Mouse (Mus musculus) neutrophil, adult 5-6 weeks (primary cell): Measurements from ENCODE around the gene Twnk. TPM values are rescaled to one million over a fixed set of nuclear protein-coding genes. Genes with fewer than 3 reads are reported as not detected.

Experiments
- ATAC-seq: fragments of 151-379, 151-347 bp; 2 replicates; pipeline ENCODE4 v1.8.0; 2017; ENCODE audit warnings: mild to moderate bottlenecking, moderate TSS enrichment; ENCODE audit not compliant: insufficient number of reproducible peaks, poor library complexity, low FRiP score, severe bottlenecking; ENCODE audit errors: extremely low read depth
- total RNA-seq: library from RNA; stranded (forward); fragments of 200-1000 nt; gene quantifications from 2 replicates; pipeline ENCODE4 v1.2.3, GENCODE M21; 2017

Gene Twnk
- total RNA-seq, 1 experiment from 2014 or later: 9.4 TPM

DNA sequence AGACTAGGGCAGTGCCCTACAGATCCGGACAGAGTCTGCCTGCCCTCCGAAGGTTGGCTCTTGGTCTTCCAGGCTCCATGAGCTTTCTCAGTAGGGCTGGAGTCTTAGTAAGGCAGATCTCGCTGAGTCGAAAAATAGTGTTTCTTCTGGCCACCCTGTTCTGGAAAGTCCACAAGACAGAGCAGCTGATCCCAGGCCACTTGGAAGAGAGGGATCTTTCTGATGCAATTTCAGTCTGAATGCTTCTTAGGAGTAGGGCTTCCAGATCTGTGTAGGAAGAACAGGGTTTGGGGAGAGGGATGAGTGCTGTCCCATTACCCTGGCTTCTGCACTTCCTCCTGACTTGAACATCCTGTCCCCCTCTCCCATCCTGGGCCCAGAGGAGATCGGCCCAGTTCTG lies 40.2 kb downstream of the Twnk start, which contains the start of gene Pdzd7:
TSS of gene Pdzd7 (minus strand) at position 67 of the 400 bp plus-strand sequence.
- ATAC-seq: no peak

DNA sequence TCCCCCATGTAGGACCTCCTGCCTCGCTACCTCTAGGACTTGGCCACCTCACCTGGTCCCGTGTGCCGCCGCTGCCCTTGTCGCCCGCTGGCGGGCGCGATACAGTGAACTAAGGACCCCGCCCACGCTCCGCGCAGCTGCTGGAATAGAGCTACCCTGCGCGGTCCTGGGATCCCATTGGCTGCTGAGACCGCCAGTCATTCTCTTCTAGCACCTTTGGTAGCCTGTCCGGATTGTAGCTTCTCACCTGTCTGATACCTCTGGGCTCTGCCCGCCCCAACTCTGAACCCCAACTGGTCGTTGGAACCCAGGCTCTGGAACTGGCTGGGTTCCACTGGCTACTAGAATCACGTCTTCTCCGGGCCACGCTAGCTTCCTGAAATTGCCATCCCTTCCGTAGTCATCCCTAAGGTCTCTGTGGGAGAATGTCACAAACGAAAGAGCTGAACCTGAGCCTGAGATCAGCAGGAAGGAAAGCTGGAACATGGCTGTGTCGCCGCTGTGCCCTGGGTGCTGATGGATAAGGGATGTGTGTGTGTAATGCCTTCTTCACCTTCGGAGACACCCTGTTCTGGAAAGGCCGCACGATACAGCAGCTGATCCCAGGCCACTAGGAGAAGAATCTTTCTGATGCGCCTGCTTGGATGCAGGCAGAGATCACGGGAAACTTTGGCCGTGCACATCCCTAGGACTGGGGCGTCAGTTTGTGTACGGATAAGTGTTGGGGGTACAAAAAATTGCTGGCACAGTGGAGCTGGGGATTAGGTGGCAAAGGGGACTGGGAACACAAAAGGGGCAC lies 41.3 kb downstream of the Twnk start:
- peak; percentile 21; the same call in 1 of the 2 replicates for ATAC-seq

DNA sequence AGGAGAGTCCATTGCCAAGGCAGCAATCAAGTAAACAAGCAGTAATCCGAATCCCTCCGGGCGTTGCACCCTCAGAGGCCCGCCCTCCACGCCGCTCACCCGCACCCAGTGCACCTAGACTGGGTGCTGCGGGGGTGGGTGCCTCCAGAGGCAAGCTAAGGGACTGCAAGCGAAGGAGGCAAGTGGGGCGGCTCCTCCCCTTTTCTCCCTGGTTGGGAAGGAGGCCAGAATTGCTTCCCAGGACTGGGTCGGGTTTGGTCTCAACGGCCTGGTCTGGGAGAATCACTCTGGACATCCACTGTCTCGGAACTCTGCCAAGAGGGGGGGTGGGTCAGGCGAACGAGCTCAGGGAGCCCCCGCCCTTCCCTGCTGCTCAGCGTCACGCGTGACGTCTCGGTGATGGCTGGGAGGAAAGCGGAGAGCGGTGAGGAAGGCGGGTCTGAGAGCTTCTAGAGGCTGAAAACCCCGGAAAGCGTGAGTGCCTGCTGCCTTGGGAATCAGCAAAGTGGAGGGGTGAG lies 42.0 kb downstream of the Twnk start, which contains the start of gene Sfxn3:
TSS of gene Sfxn3 (plus strand) at position 87 of the 518 bp plus-strand sequence.
- ATAC-seq: peak; percentile 80

DNA sequence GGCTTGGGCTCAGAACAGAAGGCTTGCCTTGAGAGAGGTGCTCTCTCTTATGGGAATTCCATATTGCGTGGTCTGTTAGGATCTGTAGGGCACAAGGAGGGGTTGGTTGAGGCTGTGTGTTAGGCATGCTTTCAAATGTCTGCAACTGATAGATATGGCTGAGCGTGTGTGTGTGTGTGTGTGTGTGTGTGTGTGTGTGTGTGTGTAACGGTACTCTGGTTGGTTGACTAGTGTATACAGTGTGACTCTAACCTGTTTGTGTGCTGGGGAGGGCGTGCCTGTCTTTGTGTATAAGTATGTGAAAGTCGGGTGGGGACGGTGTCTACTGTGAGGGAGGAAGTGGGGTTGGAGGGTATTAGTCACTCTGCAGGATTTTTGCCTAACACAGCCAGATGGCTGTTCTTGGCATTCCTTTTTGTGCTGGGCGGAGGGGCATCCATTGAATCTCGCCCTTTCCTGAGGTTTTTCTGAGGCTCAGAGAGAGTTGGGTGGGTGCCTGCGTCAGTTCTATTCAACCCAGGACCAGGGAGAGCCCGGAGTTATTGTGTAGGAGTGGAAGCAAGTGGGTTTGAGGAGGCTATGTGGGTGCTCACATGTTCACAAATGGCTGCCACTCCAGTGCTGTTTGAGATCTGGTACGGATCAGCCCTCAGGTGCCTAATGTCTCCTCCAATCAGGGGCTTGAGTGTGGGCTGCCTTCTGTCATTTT lies 42.6 kb downstream of the Twnk start:
- ATAC-seq: peak; percentile 57

DNA sequence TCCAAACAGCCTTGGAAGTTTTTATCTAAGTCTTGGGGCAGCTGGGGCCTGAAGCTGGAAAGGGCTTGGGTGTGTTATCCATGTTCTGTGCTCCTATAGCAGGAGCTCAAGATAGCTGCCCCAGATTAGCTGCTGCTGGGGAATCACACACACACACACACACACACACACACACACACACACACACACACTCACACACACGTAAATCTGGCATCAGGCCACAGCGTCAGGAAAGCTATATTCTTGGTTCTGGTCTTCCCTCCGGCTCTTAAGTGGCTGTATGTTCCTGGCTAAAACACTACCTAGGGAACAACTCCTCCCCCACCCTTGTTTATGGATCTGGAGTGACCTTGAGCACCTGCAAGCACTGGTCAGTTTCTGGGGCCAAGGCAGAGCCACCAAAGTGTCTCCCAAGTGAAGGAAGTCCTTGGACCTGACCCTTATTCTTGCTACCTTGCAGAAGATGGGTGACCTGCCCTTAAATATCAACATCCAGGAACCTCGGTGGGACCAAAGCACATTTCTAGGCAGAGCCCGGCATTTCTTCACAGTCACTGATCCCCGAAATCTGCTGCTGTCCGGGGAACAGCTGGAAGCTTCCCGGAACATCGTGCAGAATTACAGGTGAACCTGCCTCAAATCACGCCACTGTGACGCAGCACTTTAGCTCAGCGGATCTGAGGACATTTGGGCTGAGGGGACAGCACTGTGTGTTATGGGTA lies 43.3 kb downstream of the Twnk start:
- no peak for ATAC-seq

DNA sequence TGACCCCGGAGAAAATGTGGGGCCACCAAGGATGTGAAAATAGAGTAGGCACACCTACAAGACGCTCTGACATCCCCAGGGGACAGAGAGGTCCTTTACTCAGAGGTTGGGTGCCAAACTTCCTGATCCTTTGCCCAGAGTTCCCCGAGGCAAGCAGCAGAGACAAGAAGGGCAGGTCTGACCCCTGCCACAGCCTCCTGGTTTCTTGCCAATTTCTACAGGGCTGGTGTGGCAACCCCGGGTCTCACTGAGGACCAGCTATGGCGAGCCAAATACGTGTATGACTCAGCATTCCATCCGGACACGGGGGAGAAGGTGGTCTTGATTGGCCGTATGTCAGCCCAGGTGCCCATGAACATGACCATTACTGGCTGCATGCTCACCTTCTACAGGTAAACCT lies 44.1 kb downstream of the Twnk start:
- ATAC-seq: no peak

DNA sequence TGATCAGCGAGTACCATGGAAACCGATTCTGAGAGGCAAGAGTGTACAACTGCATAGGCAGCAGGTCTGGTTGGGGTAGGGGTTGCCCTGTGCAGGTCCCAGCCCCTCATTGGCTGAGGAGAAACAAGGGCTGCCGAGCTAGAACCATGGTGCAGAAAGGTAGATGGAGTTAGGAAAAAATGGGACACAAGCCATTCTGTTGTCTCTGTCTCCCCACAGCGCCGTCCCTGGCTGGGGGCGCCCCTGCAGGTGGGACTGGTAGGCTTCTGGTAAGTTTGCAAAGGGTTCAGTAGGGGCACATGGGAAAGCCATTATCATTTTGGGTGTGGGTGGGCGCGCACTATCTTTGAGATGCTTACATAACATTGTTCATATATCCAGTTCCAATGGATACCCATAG lies 48.0 kb downstream of the Twnk start:
- no peak for ATAC-seq

DNA sequence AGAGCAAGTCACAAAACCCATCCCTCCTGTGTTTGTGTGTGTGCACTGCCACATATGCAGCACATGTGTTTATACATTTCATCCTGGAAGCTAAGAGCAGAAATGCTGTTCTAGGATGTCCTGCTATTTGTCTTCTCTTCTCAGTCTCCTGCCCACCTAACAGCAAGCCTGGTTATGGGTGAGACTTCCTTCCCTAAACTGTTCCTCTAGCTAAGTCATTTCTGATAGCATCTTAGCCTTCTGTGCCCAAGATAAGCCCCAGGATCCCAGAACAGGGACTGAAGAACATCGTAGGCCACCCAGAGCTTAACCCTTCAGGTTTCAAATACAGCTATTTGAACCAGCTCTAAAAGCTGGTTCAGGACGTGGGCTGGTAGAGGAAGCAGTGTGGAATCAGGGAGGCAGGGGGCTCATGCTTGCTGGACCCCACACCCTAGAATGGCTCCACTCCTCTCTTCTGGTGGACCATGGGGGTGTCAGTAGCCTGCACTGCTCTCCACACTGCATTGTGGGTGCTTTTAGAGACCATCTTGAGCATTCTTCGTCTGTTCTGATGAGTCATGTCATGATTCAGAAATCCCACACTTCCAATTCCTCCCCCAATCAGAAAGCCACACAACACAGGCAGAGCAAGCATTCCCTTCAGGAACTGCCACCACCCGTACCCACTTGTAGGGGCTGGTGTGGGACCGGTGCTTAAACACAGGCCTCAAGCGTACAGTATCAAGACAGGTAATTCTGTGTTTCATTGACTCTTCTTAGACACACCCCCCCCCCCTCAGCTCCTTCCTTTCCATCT lies 49.6 kb downstream of the Twnk start:
- no peak for ATAC-seq

DNA sequence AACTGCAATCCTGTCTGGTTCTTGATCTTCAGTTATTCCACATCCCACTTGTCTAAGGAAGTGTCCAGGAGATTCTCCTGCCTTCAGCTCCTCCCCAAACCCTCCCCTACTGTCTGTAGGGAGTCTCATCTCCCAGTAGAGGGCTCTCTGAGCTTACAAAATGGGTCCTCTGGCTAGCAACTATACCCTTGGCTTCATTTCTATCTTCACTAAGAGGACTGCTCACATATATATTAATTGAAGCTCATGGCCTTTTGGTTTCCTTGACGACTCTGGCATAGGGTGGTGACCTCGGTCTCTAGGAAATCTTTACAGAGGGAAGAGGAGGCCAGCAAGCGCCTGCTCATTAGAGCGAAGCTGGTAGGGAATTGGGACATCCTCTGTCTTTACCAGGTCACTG lies 50.9 kb downstream of the Twnk start:
- ATAC-seq: peak; percentile 35; the same call in 1 of the 2 replicates

DNA sequence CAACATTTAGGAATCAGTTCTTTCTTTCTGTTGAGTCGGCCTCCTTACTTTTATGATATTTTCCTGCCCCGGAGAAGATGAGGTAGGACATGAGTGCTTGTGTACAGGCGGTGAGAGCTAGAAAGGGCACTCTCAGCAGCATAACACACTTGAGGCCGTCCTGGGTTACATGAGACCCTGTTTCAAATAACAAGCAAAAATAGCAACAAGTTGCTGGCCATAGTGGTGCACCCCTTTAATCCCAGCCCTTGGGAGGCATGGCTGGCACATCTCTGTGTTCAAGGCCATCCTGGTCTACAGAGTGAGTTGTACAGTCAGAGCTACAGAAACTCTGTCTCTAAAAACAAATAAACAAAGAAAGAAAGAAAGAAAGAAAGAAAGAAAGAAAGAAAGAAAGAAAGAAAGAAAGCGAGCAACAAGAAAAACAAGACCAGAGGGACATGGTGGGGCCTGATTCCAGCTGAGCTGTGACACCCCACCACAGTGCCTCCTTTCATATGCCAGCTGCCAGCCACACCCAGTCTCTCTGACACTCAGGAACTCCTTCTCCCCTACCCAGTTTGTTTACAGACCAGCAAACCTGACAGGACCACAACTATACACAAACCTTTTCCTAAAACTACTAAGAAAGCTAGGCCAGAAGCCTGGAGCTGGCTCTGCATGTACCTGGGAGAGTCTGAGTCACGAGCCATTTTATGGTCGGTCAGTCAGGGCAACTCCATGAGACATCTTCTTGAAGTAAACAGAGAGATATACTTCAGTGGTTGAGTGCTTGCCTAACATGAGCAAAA lies 51.6 kb downstream of the Twnk start:
- no peak for ATAC-seq

DNA sequence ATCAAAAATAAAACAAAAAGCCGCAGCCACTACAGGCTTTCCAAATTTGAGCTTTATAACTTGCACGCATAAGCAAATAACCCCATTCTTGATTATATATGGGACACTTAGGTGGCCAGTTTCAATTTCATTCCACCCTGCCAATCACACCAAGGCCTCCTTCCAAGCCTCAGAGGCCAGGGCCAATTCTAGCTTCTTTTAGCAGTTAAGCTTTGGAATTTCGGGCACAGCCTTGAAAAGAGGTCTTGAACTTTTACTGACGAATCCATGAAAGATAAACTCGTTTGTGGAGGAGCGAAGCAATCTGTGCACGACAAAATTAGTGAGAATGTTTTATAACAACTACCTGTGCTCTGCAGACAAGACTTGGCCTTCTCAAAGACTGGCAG lies 52.3 kb downstream of the Twnk start:
- no peak for ATAC-seq

DNA sequence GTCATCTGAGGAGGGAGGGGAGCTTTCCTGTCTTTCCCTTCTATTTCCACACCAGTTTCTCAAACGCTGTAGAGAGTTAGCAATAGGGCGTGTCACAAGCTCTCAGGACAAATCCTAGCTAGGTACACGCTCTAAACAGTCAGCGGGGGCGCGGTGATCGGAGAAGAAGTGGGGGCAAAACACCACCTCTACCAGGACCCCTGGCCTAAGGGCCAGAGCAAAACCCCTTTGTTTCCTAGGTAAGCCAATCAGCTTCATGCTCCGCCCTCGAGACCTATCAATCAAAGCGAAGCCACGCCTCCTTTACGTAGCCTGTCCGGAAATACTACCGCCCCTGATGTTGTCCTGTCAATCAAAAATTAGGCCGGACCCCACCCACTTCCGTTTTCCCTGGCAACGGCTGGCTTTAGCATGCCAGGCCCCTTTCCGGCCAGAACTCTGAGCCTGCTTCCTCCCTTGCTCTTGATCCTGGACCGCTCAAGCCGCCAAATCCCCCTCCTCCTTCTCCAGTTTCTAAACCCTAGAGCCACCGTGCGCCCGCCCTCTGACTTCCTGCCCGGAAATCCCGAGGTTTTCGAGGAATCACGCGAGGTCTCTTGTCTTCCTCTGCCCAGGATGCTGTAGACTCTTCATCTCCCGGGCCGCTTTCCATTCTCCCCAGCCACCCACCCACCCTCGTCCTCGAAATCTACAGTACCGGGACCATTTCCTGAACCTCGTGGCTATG lies 52.8 kb downstream of the Twnk start:
- peak; percentile 92 for ATAC-seq

DNA sequence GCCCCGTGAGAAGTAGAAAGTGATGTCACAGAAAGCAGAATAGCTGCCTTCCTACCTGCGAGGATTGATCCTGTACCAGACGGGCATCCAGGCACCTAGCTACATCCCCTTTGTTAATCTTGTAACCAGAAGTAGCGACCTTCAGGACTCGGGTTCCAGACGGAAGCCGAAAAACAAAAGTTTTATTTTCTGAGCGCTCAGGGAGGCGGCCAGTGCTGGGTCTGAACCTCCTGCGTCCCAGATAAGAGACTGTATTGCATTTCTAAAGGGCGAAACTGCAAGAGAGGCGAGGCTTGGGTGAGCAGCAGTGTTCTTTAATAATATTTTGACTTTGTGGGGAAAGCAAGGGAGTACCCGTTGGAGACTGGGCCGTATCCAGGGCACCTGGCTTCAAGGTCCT lies 53.4 kb downstream of the Twnk start:
- no peak for ATAC-seq

Other genes with a start within 250 kb of the Twnk start
- not detected in 2 replicates for gene Pax2, start 249.6 kb upstream of the Twnk start, total RNA-seq
- 48.7 and 56.7 TPM in 2 replicates for gene Slf2, start 74.5 kb upstream of the Twnk start, total RNA-seq
- gene Sema4g, start 16.6 kb upstream of the Twnk start, total RNA-seq: 0.25 TPM in 1 of 2 replicates, not detected in the other
- 31.8 and 32.7 TPM in 2 replicates for gene Mrpl43, start 779 bp downstream of the Twnk start, total RNA-seq
- 1.7 and 2.2 TPM in 2 replicates for gene Lzts2, start 8.8 kb downstream of the Twnk start, total RNA-seq
- not detected in 2 replicates for gene Pdzd7, start 40.1 kb downstream of the Twnk start, total RNA-seq
- gene Sfxn3, start 41.8 kb downstream of the Twnk start, total RNA-seq: 19.6 and 22.0 TPM in 2 replicates
- 1.4 TPM in 1 of 2 replicates, not detected in the other for gene Kazald1, start 69.6 kb downstream of the Twnk start, total RNA-seq
- gene Tlx1, start 145.0 kb downstream of the Twnk start, total RNA-seq: not detected in 2 replicates
- not detected in 2 replicates for gene Lbx1, start 230.1 kb downstream of the Twnk start, total RNA-seq